Mouse (Mus musculus): ENCODE measurements around the gene Hpn.

DNA sequence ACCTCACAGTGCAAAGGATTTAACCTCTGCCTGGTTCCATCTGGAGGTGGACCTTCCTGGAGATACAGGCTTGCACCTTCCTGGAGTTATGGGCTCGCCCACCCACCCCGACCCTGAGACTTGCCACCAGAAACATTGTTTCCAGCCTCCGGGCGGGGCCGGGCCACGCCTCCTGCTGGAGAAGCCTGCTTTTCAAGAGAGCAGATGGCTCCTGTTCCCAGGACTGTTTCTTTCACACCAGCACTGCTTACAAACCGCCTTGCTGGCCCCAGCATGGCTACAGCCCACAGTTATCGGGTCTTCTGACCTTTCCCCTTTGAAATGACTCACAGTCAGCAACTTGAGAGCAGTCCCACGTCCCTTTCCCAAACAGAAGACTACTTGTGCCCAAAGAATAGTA lies 42.8 kb downstream of the Hpn start:
- TF ChIP-seq CTCF (IDR thresholded peaks at IDR 0.05; ENCODE audit: low read depth, low read length) (no peak), POLR2AphosphoS5 (IDR thresholded peaks at IDR 0.05; ENCODE audit: insufficient replicate concordance, low read depth, low read length) (no peak)

Data from G1E (cell line).